Mouse (Mus musculus): ENCODE results near the gene Ikzf2.

GRCm38 (mm10) chr1:69686741-69687075 is 337 bp downstream of the Ikzf2 start:
- TF ChIP-seq CTCF (IDR thresholded peaks at IDR 0.05; ENCODE audit: extremely low read depth, insufficient read depth, low read length), result no peak
- TF ChIP-seq POLR2A (IDR thresholded peaks at IDR 0.05; ENCODE audit: extremely low read depth, insufficient read depth, low read length), result no peak
